Mouse (Mus musculus) lung, postnatal 0 days (tissue): ENCODE data around the gene Dio3.

ENCODE experiments used
- CTCF ChIP-seq: IDR thresholded peaks from 2 replicates; pipeline ENCODE4 v1.5.1; 2016; ENCODE audit warnings: antibody characterized with exemption, mild to moderate bottlenecking
- EP300 ChIP-seq: IDR thresholded peaks from 2 replicates; pipeline ENCODE4 v1.6.1; 2016; ENCODE audit warnings: antibody characterized with exemption, mild to moderate bottlenecking, control low read depth

- no peak for TF ChIP-seq EP300
- TF ChIP-seq CTCF: no peak
Measured at GRCm38 (mm10) chr12:110319696-110320095, 40.8 kb downstream of the Dio3 start.
